Mouse (Mus musculus) v-Abl transformed pro-B cells (cell line): Measurements from ENCODE around the gene Helz2.
"Not testable (repeated sequence)": the region's sequence is repeated elsewhere in the genome, so short reads cannot be mapped to it uniquely, and the experiment has no call there.

ENCODE experiments used
- in situ Hi-C, 2 experiments: fragments of 400-800 bp; cut with MboI; formaldehyde crosslinking; loops; one replicate each; pipeline ENCODE4 v1.15.1; 2025; ENCODE audit not compliant: unreplicated experiment in 2 of 2

Helz2 gene

GRCm38 (mm10) chr2:181241602-181242313 is at the start of gene Helz2:
Gene Helz2 (minus strand): TSS chr2:181242027.
- in situ Hi-C loops = no loop called here

DNA sequence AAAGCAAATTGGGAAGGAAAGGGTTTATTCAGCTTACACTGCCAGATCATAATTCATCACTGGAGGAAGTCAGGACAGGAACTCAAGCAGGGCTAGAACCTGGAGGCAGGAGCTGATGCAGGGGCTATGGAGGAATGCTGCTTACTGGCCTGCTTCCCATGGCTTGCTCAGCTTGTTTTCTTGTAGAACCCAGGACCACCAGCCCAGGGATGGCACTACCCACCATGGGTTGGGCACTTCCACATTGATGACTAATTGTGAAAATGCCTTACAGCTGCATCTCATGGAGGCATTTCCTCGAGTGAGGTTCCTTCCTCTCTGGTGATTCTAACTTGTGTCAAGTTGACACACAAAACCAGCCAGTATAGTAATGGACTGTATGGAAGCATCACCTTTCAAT is 49.1 kb upstream of the Helz2 start:
- in situ Hi-C loops = no loop called here

GRCm38 (mm10) chr2:181288691-181289090 is 46.9 kb upstream of the Helz2 start:
- in situ Hi-C loops = no loop called here

- in situ Hi-C loops = not testable (repeated sequence)
These were observed 46.1 kb upstream of the Helz2 start, which contains the start of gene Gmeb2 for GRCm38 (mm10) chr2:181287958-181288350. Gene Gmeb2 (minus strand): TSS chr2:181288035.

GRCm38 (mm10) chr2:181287338-181287957 is 45.6 kb upstream of the Helz2 start:
- in situ Hi-C loops = no loop called here

- in situ Hi-C loops = no loop called here
These were observed 45.0 kb upstream of the Helz2 start for GRCm38 (mm10) chr2:181286629-181287337.

GRCm38 (mm10) chr2:181279968-181280367 is 38.1 kb upstream of the Helz2 start:
- in situ Hi-C loops = no loop called here

GRCm38 (mm10) chr2:181277866-181278265 is 36.0 kb upstream of the Helz2 start:
- in situ Hi-C loops = no loop called here

- in situ Hi-C loops = no loop called here
These were observed 34.9 kb upstream of the Helz2 start for GRCm38 (mm10) chr2:181276766-181277165.

DNA sequence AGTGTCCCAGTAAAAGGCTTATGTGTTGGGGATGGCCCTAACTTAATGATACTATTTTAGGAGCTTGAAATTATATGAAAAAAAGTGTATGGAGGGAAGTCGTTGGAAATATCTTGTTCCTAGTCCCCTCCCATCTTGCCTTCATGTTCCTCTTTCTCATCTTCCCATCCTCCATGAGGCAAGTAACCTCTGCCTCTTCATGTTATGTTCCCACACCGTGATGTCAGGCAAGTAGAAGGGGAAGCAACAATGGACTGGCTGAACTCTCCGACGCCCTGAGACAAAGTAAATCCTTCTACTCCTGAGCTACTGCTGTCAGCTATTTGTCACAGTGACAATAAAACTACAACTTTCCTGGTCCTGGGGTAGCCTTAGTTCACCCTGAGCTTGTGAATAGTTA is 32.8 kb upstream of the Helz2 start:
- in situ Hi-C loops = no loop called here

- in situ Hi-C loops = no loop called here
These were observed 32.0 kb upstream of the Helz2 start for GRCm38 (mm10) chr2:181273829-181274228.

- in situ Hi-C loops = no loop called here
These were observed 30.3 kb upstream of the Helz2 start for GRCm38 (mm10) chr2:181272092-181272491.

DNA sequence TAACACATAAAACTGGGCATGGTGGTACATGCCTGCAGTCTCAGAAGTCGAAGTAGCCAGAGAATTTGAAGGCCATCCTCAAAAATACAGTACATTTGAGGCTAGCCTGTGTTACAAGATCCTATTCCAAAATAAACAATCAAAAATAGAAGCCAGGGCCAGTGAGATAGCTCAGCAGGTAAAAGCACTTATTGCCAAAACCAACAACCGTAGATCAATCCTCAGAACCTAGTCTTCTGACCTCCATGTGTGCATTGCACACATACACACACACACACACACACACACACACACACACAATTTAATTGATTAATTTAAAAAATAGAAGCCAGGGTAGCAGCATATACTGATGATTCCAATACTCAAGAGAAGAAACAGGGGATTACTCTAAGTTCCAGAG is 25.0 kb upstream of the Helz2 start:
- in situ Hi-C loops = no loop called here

DNA sequence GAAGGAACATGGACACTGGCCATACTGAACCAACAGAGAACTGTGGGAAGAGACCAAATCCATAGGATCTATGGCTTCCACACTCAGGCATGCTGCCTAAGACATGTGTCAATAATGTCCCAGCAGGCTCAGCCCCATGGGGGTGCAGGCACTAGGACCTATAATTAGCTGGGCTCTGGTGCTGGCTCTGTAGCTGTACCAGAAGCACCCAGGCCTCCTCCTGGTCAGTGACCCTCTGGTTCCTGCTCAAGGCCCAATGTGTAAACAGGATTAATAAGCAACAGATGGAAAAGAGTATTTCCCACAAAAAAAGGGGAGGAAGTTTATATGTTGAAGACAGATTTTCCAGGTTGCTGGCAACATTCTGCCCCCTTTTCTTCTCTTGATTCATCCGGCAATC is 11.4 kb upstream of the Helz2 start:
- in situ Hi-C loops = no loop called here

- in situ Hi-C loops = no loop called here
These were observed 10.0 kb upstream of the Helz2 start for GRCm38 (mm10) chr2:181251841-181252240.

- in situ Hi-C loops = no loop called here
These were observed 7.4 kb upstream of the Helz2 start for GRCm38 (mm10) chr2:181249217-181249616.

- in situ Hi-C loops = no loop called here
These were observed 3.2 kb upstream of the Helz2 start for GRCm38 (mm10) chr2:181245031-181245430.

DNA sequence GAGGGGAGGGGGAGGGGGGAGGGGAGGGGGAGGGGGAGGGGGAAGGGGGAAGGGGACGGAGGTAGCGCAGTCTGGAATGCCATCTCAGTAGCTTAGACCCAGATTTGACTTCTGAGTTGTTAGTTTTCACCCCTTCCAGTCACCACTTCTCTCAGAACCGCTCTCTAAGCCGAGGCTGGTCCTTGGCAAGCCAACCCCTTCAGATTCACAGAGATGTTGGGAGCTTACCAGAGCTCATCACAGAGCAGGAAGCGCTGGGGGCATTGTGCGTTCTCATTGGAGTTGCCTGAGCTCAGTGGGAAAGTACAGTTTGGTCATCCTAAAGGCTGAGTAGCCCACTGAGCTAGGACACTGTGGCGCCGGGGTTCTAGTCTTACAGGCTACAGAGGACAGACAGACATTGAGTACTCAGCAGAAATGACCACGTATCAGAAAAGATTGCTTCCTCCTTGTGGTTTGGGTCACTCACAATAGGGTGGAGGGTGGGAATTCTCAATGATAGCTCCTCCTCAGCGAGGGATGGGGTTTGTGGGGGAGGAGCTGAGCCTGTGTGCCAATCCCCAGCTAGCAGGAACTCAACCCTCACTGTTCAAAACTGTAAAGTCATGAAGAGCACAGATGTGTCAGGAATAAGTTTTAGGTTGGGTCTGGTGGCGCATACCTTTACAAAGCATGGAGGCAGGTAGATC is 2.0 kb upstream of the Helz2 start:
- in situ Hi-C loops = no loop called here

GRCm38 (mm10) chr2:181242314-181242665 is 463 bp upstream of the Helz2 start:
- in situ Hi-C loops = no loop called here

DNA sequence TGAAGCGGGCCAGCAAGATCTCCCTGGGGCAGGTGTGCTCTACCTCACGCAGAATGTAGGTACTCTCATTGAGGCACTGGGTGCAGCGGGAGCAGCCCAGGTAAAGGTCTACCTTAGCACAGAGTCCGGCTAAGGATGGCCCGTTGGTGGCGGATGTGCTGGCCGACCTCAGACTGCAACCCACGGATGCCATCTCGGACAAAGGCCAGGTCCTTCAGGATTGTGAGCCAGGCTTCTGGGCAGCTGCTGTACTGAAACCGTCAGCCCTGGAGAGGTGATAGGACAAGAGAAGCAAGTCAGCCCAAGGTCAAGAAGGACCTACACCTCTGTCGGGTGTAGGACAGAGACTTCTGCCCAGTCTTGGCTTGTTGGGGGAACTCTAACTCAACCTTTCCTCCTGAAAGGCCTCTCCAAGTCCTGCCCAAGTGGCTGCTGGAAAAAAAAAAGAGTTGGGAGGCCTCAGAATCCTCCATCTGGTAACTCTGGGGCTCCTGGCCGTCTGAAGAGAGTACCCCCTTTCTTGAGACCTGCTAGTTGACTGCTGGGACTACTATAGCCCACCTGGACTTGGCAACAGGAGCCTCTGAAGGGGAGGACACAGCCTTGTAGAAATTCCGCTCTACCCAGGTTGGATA is 904 bp downstream of the Helz2 start:
- in situ Hi-C loops = no loop called here

- in situ Hi-C loops = no loop called here
These were observed 2.6 kb downstream of the Helz2 start for GRCm38 (mm10) chr2:181239261-181239660.
